9 mouse cellular contexts compared by ENCODE assay signal in genomic region chr4:133307331-133307730, GRCm38 (mm10). TPM values are rescaled to one million over a fixed set of nuclear protein-coding genes. Genes with fewer than 3 reads are reported as not detected.
DNase-seq lines count a peak whose midpoint lies in the region; ATAC-seq and TF ChIP-seq lines count a peak whose summit lies in the region.
"Had no signal": no experiment of that assay in that cellular context is flagged by ENCODE, and none has a peak within 500 bp of the region (broad histone marks: within the 10 kb centered on the region; RNA-seq: fewer than 3 reads in every experiment).

No protein-coding gene starts in this region.

- peak; percentile 92 for DNase-seq in heart, adult 11 months
- peak; percentile 50 for DNase-seq in urinary bladder, postnatal 25 days (ENCODE audit: low spot score)
- no peak for DNase-seq in urinary bladder, postnatal 4 days (ENCODE audit: low spot score in 2 of 2)
- peak; percentile 62 for DNase-seq in cerebellum, adult 9-11 months
- DNase-seq in heart, postnatal 14 days: peak; percentile 63 to 77
- DNase-seq in lung, adult 2 months: peak; percentile 53
- peak in 1 of 2 experiments; percentile 40 for DNase-seq in spleen, adult 2 months (ENCODE audit: low read depth in 1 of 2, low spot score in 2 of 2)

- no peak for TF ChIP-seq POLR2A in lung, adult 2 months (IDR thresholded peaks at IDR 0.05; ENCODE audit: borderline replicate concordance, extremely low read depth, low read depth, low read length)
- TF ChIP-seq POLR2A in spleen, adult 2 months (IDR thresholded peaks at IDR 0.05; ENCODE audit: low read depth, low read length): no peak

- no peak overlapping the region for H3K27ac ChIP-seq in heart, embryonic 11.5 days (ENCODE audit: low read depth, low read length)
- no peak overlapping the region for H3K27ac ChIP-seq in spleen, adult 2 months (ENCODE audit: insufficient read depth, low read length)
- H3K27ac ChIP-seq: limb, embryonic 15.5 days had no signal

- no peaks in the 10 kb centered on the region for H3K27me3 ChIP-seq in heart, embryonic 11.5 days (ENCODE audit: control insufficient read depth, insufficient read depth, low read length)
- H3K27me3 ChIP-seq in spleen, adult 2 months (ENCODE audit: control insufficient read depth, insufficient read depth, low read length): no peaks in the 10 kb centered on the region
- H3K27me3 ChIP-seq: limb, embryonic 15.5 days had no signal

- H3K4me2 ChIP-seq in heart, embryonic 11.5 days: no peak overlapping the region
- H3K4me2 ChIP-seq: limb, embryonic 15.5 days had no signal

- 33% methylated on average over 3 of the region's 3 CpGs for WGBS in heart, embryonic 11.5 days (ENCODE audit: insufficient replicate concordance)
- 49% methylated on average over 3 of the region's 3 CpGs for WGBS in lung, adult 2 months
- 61% methylated on average over 3 of the region's 3 CpGs for WGBS in spleen, adult 2 months

- no peaks in the 10 kb centered on the region for H3K9me3 ChIP-seq in heart, embryonic 11.5 days (replicated peaks; ENCODE audit: control insufficient read depth, low read length)
- H3K9me3 ChIP-seq: limb, embryonic 15.5 days had no signal

- no peak overlapping the region for H3K9ac ChIP-seq in heart, embryonic 11.5 days (ENCODE audit: low read depth, low read length)
- H3K9ac ChIP-seq: limb, embryonic 15.5 days had no signal

- H3K36me3 ChIP-seq in heart, embryonic 11.5 days (ENCODE audit: control insufficient read depth, insufficient read depth, low read length): no peaks in the 10 kb centered on the region
- peaks cover 5% of the 10 kb centered on the region; the same call in 1 of the 2 replicates for H3K36me3 ChIP-seq in spleen, adult 2 months (ENCODE audit: control insufficient read depth, insufficient read depth, low read length)

- 0 out of 2 replicates have a peak, but pooled peaks cover 2% of the 10 kb centered on the region for H3K4me1 ChIP-seq in heart, embryonic 11.5 days (ENCODE audit: control insufficient read depth, insufficient read depth, low read length)
- no peaks in the 10 kb centered on the region for H3K4me1 ChIP-seq in lung, adult 2 months (ENCODE audit: control insufficient read depth, insufficient read depth, low read length)
- no peaks in the 10 kb centered on the region for H3K4me1 ChIP-seq in spleen, adult 2 months (ENCODE audit: control insufficient read depth, insufficient read depth, insufficient read length)

- intact Hi-C loops in heart, postnatal 14 days (cut with DNase I): no loop called here

- H3K4me3 ChIP-seq in heart, embryonic 11.5 days (ENCODE audit: low read depth, low read length): no peak overlapping the region
- H3K4me3 ChIP-seq in lung, adult 2 months (replicated peaks; ENCODE audit: extremely low read depth, low read depth, low read length): no peak overlapping the region
- H3K4me3 ChIP-seq in spleen, adult 2 months (ENCODE audit: extremely low read depth, insufficient read depth, insufficient read length): no peak overlapping the region
- H3K4me3 ChIP-seq: limb, embryonic 15.5 days had no signal

- peak; percentile 86 for TF ChIP-seq CTCF in lung, adult 2 months (IDR thresholded peaks at IDR 0.05; ENCODE audit: insufficient read depth, low read length)
- peak; percentile 61; the same call in 1 of the 2 replicates for TF ChIP-seq CTCF in spleen, adult 2 months (IDR thresholded peaks at IDR 0.05; ENCODE audit: extremely low read depth, insufficient read depth, insufficient read length, insufficient replicate concordance)

- ATAC-seq in heart, embryonic 11.5 days (replicated peaks; ENCODE audit: insufficient number of reproducible peaks, low FRiP score, low TSS enrichment): no peak

RNA-seq across cellular contexts. Expression of gene Tmem222, which starts 29.7 kb away (rescaled TPM):
- polyA plus RNA-seq in heart, embryonic 11.5 days (2014; fragmentation: Nextera tagmentation; extraction: Ambion mirVana): 57.5 and 64.9 TPM in 2 replicates
- total RNA-seq in heart, postnatal 14 days (2021): 10 to 100 TPM; 25.1 to 27.0 TPM
- 58.1 and 71.6 TPM in 2 replicates for polyA plus RNA-seq in lung, adult 2 months (2012; rRNA removed)
- polyA plus RNA-seq in spleen, adult 2 months (2012; rRNA removed): 58.0 and 61.0 TPM in 2 replicates

RNA-seq across cellular contexts. Expression of gene Sytl1, which starts 44.4 kb away (rescaled TPM):
- 0.11 and 0.42 TPM in 2 replicates for polyA plus RNA-seq in heart, embryonic 11.5 days (2014; fragmentation: Nextera tagmentation; extraction: Ambion mirVana)
- 1 to 10 TPM in 1 of 2 experiments, under 1 TPM in 1; 0.84 to 2.4 TPM for total RNA-seq in heart, postnatal 14 days (2021)
- 7.4 and 23.0 TPM in 2 replicates for polyA plus RNA-seq in lung, adult 2 months (2012; rRNA removed)
- 6.8 and 7.1 TPM in 2 replicates for polyA plus RNA-seq in spleen, adult 2 months (2012; rRNA removed)

RNA-seq across cellular contexts. Expression of gene Wdtc1, which starts 46.0 kb away (rescaled TPM):
- polyA plus RNA-seq in heart, embryonic 11.5 days (2014; fragmentation: Nextera tagmentation; extraction: Ambion mirVana): 13.3 and 15.5 TPM in 2 replicates
- total RNA-seq in heart, postnatal 14 days (2021): 10 to 100 TPM; 65.7 to 70.6 TPM
- 49.1 and 50.3 TPM in 2 replicates for polyA plus RNA-seq in lung, adult 2 months (2012; rRNA removed)
- 33.0 and 33.3 TPM in 2 replicates for polyA plus RNA-seq in spleen, adult 2 months (2012; rRNA removed)

Comparison
In these comparisons a context has a peak if more than half of its experiments do, and no peak if none do; other contexts are left out.
1. DNase-seq: peak in heart, adult 11 months (single experiment), urinary bladder, postnatal 25 days (single experiment), cerebellum, adult 9-11 months (single experiment), heart, postnatal 14 days (2 of 2) and lung, adult 2 months (single experiment); none in urinary bladder, postnatal 4 days (0 of 2).